Comparison of ENCODE assay signal across 8 mouse cellular contexts in genomic region chr17:65643051-65643521, GRCm38 (mm10). TPM values are rescaled to one million over a fixed set of nuclear protein-coding genes. Genes with fewer than 3 reads are reported as not detected.
DNase-seq lines count a peak whose midpoint lies in the region; ATAC-seq lines count a peak whose summit lies in the region.

No protein-coding gene starts in this region.

- peak; percentile 28 for DNase-seq in adipocyte (ENCODE audit: low spot score)
- peak; percentile 19 to 38 for DNase-seq in gastrocnemius, adult 8-10 months (ENCODE audit: low spot score in 2 of 2)
- peak; percentile 80 for DNase-seq in layer of hippocampus, adult 9-11 months
- no peak for DNase-seq in midbrain, embryonic 10.5 days (ENCODE audit: low spot score)
- no peak for DNase-seq in T-cell, adult 2 months (ENCODE audit: low spot score)

- H3K4me1 ChIP-seq in forebrain, embryonic 16.5 days (replicated peaks; ENCODE audit: control insufficient read depth, insufficient read depth, low read length): peaks cover 10% of the 10 kb centered on the region
- H3K4me1 ChIP-seq in forebrain, embryonic 13.5 days: no peaks in the 10 kb centered on the region
- peaks cover 23% of the 10 kb centered on the region for H3K4me1 ChIP-seq in midbrain, embryonic 10.5 days

- no peak overlapping the region for H3K9ac ChIP-seq in forebrain, embryonic 16.5 days (replicated peaks; ENCODE audit: low read depth, low read length)
- no peak overlapping the region for H3K9ac ChIP-seq in forebrain, embryonic 13.5 days

- no peak overlapping the region for H3K27ac ChIP-seq in forebrain, embryonic 16.5 days (ENCODE audit: low read length)
- no peak overlapping the region for H3K27ac ChIP-seq in forebrain, embryonic 13.5 days
- H3K27ac ChIP-seq in midbrain, embryonic 10.5 days (replicated peaks): peak overlapping the region; percentile 67; the same call in 1 of the 2 replicates

- H3K4me3 ChIP-seq in forebrain, embryonic 16.5 days (replicated peaks; ENCODE audit: low read length): no peak overlapping the region
- no peak overlapping the region for H3K4me3 ChIP-seq in forebrain, embryonic 13.5 days
- H3K4me3 ChIP-seq in midbrain, embryonic 10.5 days: no peak overlapping the region

- no peaks in the 10 kb centered on the region for H3K9me3 ChIP-seq in forebrain, embryonic 16.5 days (ENCODE audit: control insufficient read depth, low read length)
- no peaks in the 10 kb centered on the region for H3K9me3 ChIP-seq in forebrain, embryonic 13.5 days (replicated peaks)
- no peaks in the 10 kb centered on the region for H3K9me3 ChIP-seq in midbrain, embryonic 10.5 days (replicated peaks)

- no peak overlapping the region for H3K4me2 ChIP-seq in forebrain, embryonic 16.5 days (ENCODE audit: low read length)
- no peak overlapping the region for H3K4me2 ChIP-seq in forebrain, embryonic 13.5 days

- H3K36me3 ChIP-seq in forebrain, embryonic 16.5 days (ENCODE audit: control insufficient read depth, insufficient read depth): no peaks in the 10 kb centered on the region
- H3K36me3 ChIP-seq in forebrain, embryonic 13.5 days (ENCODE audit: poor library complexity, severe bottlenecking): no peaks in the 10 kb centered on the region
- no peaks in the 10 kb centered on the region for H3K36me3 ChIP-seq in midbrain, embryonic 10.5 days

- 26% methylated on average over 10 of the region's 10 CpGs for WGBS in forebrain, embryonic 16.5 days
- WGBS in forebrain, embryonic 13.5 days: 38% methylated on average over 10 of the region's 10 CpGs
- whole genome bisulfite sequencing in midbrain, embryonic 10.5 days: 39% methylated on average over 10 of the region's 10 CpGs

- ATAC-seq in forebrain, embryonic 16.5 days: peak; percentile 55
- no peak for ATAC-seq in forebrain, embryonic 13.5 days
- no peak for ATAC-seq in activated CD4-positive, CD25-positive, alpha-beta regulatory T cell, adult 4 months

- H3K27me3 ChIP-seq in forebrain, embryonic 16.5 days (replicated peaks; ENCODE audit: control insufficient read depth, insufficient read depth, low read length): no peaks in the 10 kb centered on the region
- no peaks in the 10 kb centered on the region for H3K27me3 ChIP-seq in forebrain, embryonic 13.5 days
- H3K27me3 ChIP-seq in midbrain, embryonic 10.5 days (ENCODE audit: low read depth, poor library complexity, severe bottlenecking): no peaks in the 10 kb centered on the region

RNA-seq across cellular contexts. Expression of gene Txndc2, which starts 1.1 kb away (rescaled TPM):
- polyA plus RNA-seq in forebrain, embryonic 16.5 days (2015; fragmentation: Nextera tagmentation; extraction: Ambion mirVana): 0.11 TPM in 1 of 2 replicates, not detected in the other
- 0.09 and 0.16 TPM in 2 replicates for polyA plus RNA-seq in forebrain, embryonic 13.5 days (2015; fragmentation: Nextera tagmentation; extraction: Ambion mirVana)
- total RNA-seq in gastrocnemius, adult 8-10 months (2022): not detected
- not detected in 2 replicates for polyA plus RNA-seq in midbrain, embryonic 10.5 days (2016; fragmentation: Nextera tagmentation; extraction: Ambion mirVana)
- polyA plus RNA-seq in activated CD4-positive, CD25-positive, alpha-beta regulatory T cell, adult 4 months (2017; shearing (Covaris generic)): not detected

RNA-seq across cellular contexts. Expression of gene Vapa, which starts 29.7 kb away (rescaled TPM):
- polyA plus RNA-seq in forebrain, embryonic 16.5 days (2015; fragmentation: Nextera tagmentation; extraction: Ambion mirVana): 241 and 271 TPM in 2 replicates
- polyA plus RNA-seq in forebrain, embryonic 13.5 days (2015; fragmentation: Nextera tagmentation; extraction: Ambion mirVana): 221 and 223 TPM in 2 replicates
- total RNA-seq in gastrocnemius, adult 8-10 months (2022): 100 to 1,000 TPM; 127 to 152 (median 133) TPM
- polyA plus RNA-seq in midbrain, embryonic 10.5 days (2016; fragmentation: Nextera tagmentation; extraction: Ambion mirVana): 174 and 184 TPM in 2 replicates
- polyA plus RNA-seq in activated CD4-positive, CD25-positive, alpha-beta regulatory T cell, adult 4 months (2017; shearing (Covaris generic)): 10 to 100 TPM; 23.3 to 44.9 TPM

Comparison
In these comparisons a context has a peak if more than half of its experiments do, and no peak if none do; other contexts are left out.
1. DNase-seq: peak in adipocyte (single experiment), gastrocnemius, adult 8-10 months (2 of 2) and layer of hippocampus, adult 9-11 months (single experiment); none in midbrain, embryonic 10.5 days (single experiment) and T-cell, adult 2 months (single experiment).